Mouse (Mus musculus) CH12F3 (cell line): ENCODE data around the gene Gm20696.

Source experiments
- in situ Hi-C: fragments of 300-500 bp; cut with MboI; formaldehyde crosslinking; loops from 2 replicates; pipeline ENCODE4 v1.14.3; 2020; ENCODE audit warnings: low sequenced_read_pairs

Gm20696 gene

GRCm38 (mm10) chr6:99241625-99242395 is 424.8 kb downstream of the Gm20696 start:
- in situ Hi-C loops, result no loop called here

DNA sequence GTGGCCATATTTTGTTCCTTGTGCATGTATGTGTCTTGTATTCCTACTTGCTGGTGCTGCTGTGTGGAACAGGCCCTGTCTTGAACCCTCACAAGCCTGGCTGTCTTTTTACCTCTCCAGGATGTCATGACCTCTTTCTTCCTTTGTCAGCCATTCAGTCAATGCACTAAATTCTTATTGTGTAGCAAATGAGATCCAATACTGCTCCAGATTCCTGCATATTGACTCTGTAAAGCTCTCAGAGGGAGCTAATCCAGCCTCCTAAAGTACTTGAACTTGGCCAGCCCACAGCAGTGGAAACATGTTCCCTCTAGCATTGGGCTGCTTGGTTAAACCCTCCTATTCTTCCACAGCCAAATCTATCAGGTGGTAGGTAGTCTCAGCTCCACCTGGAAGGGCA is 425.8 kb downstream of the Gm20696 start:
- in situ Hi-C loops, result no loop called here

GRCm38 (mm10) chr6:99235588-99235987 is 431.0 kb downstream of the Gm20696 start:
- in situ Hi-C loops, result no loop called here

- in situ Hi-C loops, result no loop called here
These were observed 433.2 kb downstream of the Gm20696 start for GRCm38 (mm10) chr6:99233411-99233810.

GRCm38 (mm10) chr6:99228336-99228870 is 438.2 kb downstream of the Gm20696 start:
- in situ Hi-C loops, result no loop called here

GRCm38 (mm10) chr6:99221147-99221546 is 445.4 kb downstream of the Gm20696 start:
- in situ Hi-C loops, result no loop called here

DNA sequence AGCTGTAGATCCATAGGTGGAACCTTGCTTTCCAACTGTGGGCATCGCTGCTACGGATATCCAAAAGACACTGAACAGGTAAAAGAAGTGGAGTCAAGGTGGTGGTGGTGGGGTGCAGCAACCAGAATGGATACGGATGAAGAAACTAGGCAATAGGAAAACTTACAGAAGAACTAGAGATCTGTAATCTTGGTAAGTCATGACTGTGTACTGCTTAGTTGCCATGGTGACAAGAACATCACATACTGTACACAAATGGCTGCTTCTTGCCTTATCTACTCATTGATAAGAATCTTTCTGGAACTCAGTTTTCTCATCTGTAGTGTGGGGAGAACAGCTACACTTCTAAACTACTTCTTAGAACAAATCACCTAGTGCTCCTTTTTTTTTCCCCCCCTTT is 446.1 kb downstream of the Gm20696 start:
- in situ Hi-C loops, result no loop called here

- in situ Hi-C loops, result no loop called here
These were observed 448.8 kb downstream of the Gm20696 start for GRCm38 (mm10) chr6:99217846-99218245.

DNA sequence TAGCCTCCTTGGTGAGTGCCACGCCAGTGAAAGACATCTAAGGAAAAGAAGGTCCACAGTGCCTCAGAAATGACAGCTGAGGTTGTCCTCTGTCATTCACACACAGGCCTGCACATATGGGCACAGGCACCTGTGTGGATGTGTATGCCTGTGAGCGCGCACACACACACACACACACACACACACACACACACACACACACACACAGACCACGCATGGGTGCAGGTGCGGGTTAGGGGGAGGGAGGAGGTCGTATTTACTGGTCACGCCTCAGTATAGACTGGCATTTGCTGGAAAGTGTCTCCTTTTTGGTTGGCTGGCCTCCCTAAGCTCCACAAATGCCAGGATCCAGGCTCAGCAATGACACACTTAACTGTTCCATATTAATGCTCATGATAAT is 449.4 kb downstream of the Gm20696 start:
- in situ Hi-C loops, result no loop called here

- in situ Hi-C loops, result no loop called here
These were observed 454.1 kb downstream of the Gm20696 start for GRCm38 (mm10) chr6:99212461-99212860.

DNA sequence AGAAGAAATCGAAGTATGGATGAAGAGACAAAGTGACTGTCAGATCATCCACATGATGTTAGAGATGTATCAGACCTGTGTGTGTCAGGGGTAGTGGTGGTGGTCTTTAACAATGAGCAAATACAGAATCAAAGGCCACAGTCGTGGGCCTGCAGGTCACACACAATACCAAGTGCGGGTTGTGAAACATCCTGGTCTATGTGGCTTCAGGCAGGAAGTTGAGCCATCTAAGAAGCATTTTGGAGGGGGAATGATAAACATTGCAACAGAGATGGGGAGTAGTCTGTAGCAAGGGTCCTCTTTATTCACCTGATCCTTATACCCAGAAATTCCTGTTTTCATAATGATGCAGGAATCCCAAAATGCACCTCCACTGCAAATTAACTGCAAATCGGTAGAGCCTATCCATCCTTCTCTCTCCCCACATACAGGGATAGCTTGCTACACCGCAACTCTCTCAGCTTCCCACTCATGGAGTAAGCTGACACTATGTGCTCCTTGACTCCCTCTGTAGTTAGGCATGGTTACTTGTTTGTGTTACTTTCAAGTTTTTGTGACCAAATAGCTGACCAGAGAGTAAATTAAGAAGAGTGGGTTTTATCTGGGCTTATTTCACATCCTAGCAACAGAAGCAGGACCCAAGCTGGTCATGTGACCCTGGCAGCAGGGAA is 454.8 kb downstream of the Gm20696 start:
- in situ Hi-C loops, result no loop called here

- in situ Hi-C loops, result no loop called here
These were observed 456.4 kb downstream of the Gm20696 start for GRCm38 (mm10) chr6:99210161-99210560.
